Mouse (Mus musculus) adrenal gland, adult 18-20 months (tissue): ENCODE data around the gene Atg2b. TPM values are rescaled to one million over a fixed set of nuclear protein-coding genes. Genes with fewer than 3 reads are reported as not detected.

Experiments used
- DNase-seq, 2 experiments: peaks; one replicate each; pipeline ENCODE4 v3.0.0; 2021 to 2022; ENCODE audit warnings: low spot score in 2 of 2
- total RNA-seq, 2 experiments: library from RNA; stranded (reverse); gene quantifications; 1 replicate in 1 of 2; 2 replicates in 1 of 2; pipeline ENCODE4 v1.2.3; 2021

The Atg2b gene
- total RNA-seq, 2 experiments from 2014 or later: 27.2 to 29.0 TPM

GRCm38 (mm10) chr12:105683933-105684901, 794 bp downstream of the Atg2b start, which contains the start of gene Gskip:
Gene Gskip (plus strand): TSS chr12:105684829.
- DNase-seq: peak in 1 of 2 experiments; percentile 34

- DNase-seq: no peak
These were observed 6.2 kb downstream of the Atg2b start for GRCm38 (mm10) chr12:105678762-105679161.

- DNase-seq: no peak
These were observed 6.8 kb downstream of the Atg2b start for GRCm38 (mm10) chr12:105678211-105678610.

- no peak for DNase-seq
These were observed 8.7 kb downstream of the Atg2b start for GRCm38 (mm10) chr12:105676274-105676673.

GRCm38 (mm10) chr12:105655850-105656249, 29.2 kb downstream of the Atg2b start:
- DNase-seq: no peak

- DNase-seq: no peak
These were observed 42.2 kb downstream of the Atg2b start for GRCm38 (mm10) chr12:105642770-105643321.

GRCm38 (mm10) chr12:105637554-105637953, 47.5 kb downstream of the Atg2b start:
- no peak for DNase-seq

GRCm38 (mm10) chr12:105636551-105636950, 48.5 kb downstream of the Atg2b start:
- no peak for DNase-seq

- DNase-seq: no peak
These were observed 50.5 kb downstream of the Atg2b start for GRCm38 (mm10) chr12:105634374-105635067.

- no peak for DNase-seq
These were observed 59.2 kb downstream of the Atg2b start for GRCm38 (mm10) chr12:105625798-105626197.

- no peak for DNase-seq
These were observed 62.0 kb downstream of the Atg2b start for GRCm38 (mm10) chr12:105622981-105623539.

- DNase-seq: no peak
These were observed 63.0 kb downstream of the Atg2b start for GRCm38 (mm10) chr12:105622048-105622447.

- DNase-seq: no peak
These were observed 71.5 kb downstream of the Atg2b start for GRCm38 (mm10) chr12:105613559-105613958.

GRCm38 (mm10) chr12:105611748-105612147, 73.3 kb downstream of the Atg2b start:
- peak; percentile 38 to 53 for DNase-seq

- no peak for DNase-seq
These were observed 74.0 kb downstream of the Atg2b start for GRCm38 (mm10) chr12:105611045-105611444.

GRCm38 (mm10) chr12:105606881-105607280, 78.1 kb downstream of the Atg2b start:
- DNase-seq: no peak

- DNase-seq: no peak
These were observed 79.8 kb downstream of the Atg2b start for GRCm38 (mm10) chr12:105605212-105605611.

- DNase-seq: no peak
These were observed 81.1 kb downstream of the Atg2b start for GRCm38 (mm10) chr12:105603904-105604303.

- DNase-seq: no peak
These were observed 82.3 kb downstream of the Atg2b start, which contains the start of gene Bdkrb1 for GRCm38 (mm10) chr12:105602581-105603210. Gene Bdkrb1 (plus strand): TSS chr12:105603085.

GRCm38 (mm10) chr12:105601586-105601985, 83.4 kb downstream of the Atg2b start:
- no peak for DNase-seq

- no peak for DNase-seq
These were observed 85.9 kb downstream of the Atg2b start for GRCm38 (mm10) chr12:105599098-105599497.
